Mouse (Mus musculus): ENCODE results near the gene Kmt2d. TPM values are rescaled to one million over a fixed set of nuclear protein-coding genes. Genes with fewer than 3 reads are reported as not detected.
"Not testable (repeated sequence)": the region's sequence is repeated elsewhere in the genome, so short reads cannot be mapped to it uniquely, and the experiment has no call there.

Gene Kmt2d
- polyA plus RNA-seq (2015; fragmentation: Nextera tagmentation; extraction: Ambion mirVana): 3.0 and 3.6 TPM in 2 replicates

DNA sequence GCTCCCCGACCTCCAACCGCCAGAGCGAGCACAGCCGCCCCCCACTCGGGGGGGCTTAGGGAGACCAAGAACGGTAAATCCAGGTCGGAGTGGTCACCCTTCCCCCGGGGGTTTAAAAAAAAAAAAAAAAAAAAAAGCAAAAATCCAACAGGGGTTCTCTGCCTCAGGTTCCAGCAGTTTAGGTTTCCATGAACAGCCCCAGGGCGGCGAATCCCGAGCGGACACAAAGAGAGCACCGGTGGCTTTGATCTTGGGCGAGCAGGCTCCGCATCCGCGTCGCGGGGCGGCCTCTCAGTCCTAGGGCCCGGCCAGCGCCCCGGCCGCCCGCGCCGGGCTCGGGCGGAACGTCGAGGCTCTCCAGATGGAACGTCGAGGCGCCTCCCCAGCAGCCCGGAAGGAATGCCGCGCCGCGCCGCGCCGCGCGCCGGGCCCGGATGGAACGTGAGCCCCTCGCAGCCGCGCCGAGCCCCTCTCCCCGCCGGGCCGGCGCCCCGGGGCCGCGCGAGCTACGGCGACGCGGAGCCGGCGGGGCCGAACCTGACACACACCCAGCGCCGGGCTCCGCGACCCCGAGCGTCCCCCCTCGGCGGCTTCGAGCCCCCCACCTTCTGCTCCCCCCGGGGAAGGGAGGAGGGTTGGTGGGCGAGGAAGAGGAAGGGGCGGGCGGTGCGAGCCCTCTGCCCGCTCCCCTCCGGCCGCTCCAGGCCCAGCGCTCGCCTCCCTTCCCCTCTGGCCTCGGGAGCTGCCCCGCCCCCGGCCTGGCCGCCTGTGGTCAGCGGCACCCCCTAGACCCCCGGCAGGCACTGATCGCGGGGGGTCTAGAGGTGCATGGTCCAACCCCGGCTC lies at the start of gene Kmt2d:
TSS of gene Kmt2d (minus strand) at position 135 of the 846 bp plus-strand sequence.
- WGBS (ENCODE audit: insufficient replicate concordance): 3% methylated on average over 75 of the region's 94 CpGs
- Histone ChIP-seq H3K9me3 (ENCODE audit: low read length) (no peaks in the 10 kb centered on the region), H3K4me1 (ENCODE audit: insufficient read depth) (peaks cover 32% of the 10 kb centered on the region), H3K9ac (replicated peaks) (peak within 1 kb of the TSS; percentile 99), H3K27ac (ENCODE audit: low read depth) (peak within 1 kb of the TSS; percentile 96), H3K4me2 (ENCODE audit: low read depth, low read length) (peak within 1 kb of the TSS; percentile 98), H3K4me3 (ENCODE audit: low read depth, low read length) (peak within 1 kb of the TSS; percentile 87), H3K36me3 (replicated peaks; ENCODE audit: insufficient read depth, low read length) (peaks cover 8% of the 10 kb centered on the region), H3K27me3 (ENCODE audit: insufficient read depth, low read length) (no peaks in the 10 kb centered on the region)
- DNase-seq (peak; percentile 57), ATAC-seq (peak; percentile 39)
- no peak for TF ChIP-seq CTCF (IDR thresholded peaks at IDR 0.05; ENCODE audit: low read depth)
- no peak for TF ChIP-seq EP300 (IDR thresholded peaks at IDR 0.05; ENCODE audit: low read depth)

DNA sequence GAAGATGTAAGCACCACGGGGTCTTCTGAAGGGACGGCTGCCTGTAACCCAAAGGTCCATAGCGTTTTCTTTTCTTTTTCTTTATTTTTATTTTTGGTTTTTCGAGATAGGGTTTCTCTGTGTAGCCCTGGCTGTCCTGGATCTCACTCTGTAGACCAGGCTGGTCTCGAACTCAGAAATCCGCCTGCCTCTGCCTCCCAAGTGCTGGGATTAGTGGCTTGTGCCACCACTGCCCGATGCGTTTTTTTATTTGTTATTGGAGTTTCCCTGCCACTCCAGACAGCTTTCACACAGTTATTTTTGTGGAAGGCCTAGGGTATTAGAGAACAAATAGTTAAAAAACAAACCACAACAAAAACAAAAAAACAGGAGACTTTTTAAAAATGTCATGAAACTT lies 47.5 kb upstream of the Kmt2d start:
- not testable (repeated sequence) for H3K27me3 ChIP-seq (ENCODE audit: insufficient read depth, low read length)

DNA sequence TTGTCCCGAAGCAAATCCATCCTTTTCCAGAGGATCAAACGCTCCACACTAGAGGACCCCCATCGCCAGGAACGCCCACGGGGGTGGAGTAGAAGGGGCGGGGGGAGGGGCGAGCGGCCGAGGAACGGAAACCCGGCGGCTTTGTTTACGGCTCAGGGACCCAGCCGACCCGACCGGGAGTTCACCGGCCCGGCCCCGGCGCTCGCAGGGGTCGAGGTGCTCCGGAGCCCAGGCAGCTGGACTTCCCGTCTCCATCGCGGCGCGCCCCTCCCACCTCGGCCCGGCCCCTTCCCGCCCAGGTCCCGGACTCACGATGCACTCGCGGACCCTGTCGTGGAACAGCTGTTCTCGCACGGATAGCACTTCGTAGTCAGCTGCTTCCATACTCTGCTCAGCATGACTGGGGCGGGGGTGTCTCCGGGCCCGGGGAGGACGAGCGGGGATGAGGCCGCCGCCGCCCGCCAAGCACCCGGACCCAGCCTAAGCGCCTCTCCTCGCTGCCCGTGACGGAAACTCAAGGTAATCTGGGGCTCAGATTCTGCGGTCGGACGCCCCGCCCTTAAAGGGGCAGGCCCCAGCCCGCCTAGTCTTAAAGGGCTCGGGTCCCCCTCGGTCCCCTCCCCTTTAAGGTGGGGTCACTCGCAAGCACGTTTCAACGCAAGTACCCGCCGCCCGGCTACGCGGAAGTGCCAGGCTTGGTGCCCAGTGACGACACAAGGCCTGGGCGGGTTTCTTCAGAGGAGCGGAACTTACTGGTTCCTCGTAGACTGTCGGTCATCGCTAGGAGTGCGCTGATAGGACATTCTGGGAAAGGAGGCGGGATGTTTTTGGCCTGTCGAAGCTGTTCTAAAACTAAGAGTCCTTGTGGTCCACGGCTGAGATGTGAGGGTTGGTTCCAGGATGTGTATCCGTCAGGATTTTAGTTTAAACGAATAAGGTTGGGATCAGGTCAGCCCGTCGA lies 46.8 kb upstream of the Kmt2d start, which contains the start of gene Lmbr1l:
TSS of gene Lmbr1l (minus strand) at position 694 of the 961 bp plus-strand sequence.
- peaks cover 3% of the 10 kb centered on the region for H3K36me3 ChIP-seq (replicated peaks; ENCODE audit: insufficient read depth, low read length)
- ATAC-seq: peak; percentile 97
- peak within 1 kb of the TSS; percentile 97 for H3K4me3 ChIP-seq (ENCODE audit: low read depth, low read length)
- peak within 1 kb of the TSS; percentile 98 for H3K27ac ChIP-seq (ENCODE audit: low read depth)
- H3K4me1 ChIP-seq (ENCODE audit: insufficient read depth): peaks cover 16% of the 10 kb centered on the region
- WGBS (ENCODE audit: insufficient replicate concordance): under 1% methylated on average over 81 of the region's 82 CpGs
- peak; percentile 98 for DNase-seq
- peak within 1 kb of the TSS; percentile 97 for H3K4me2 ChIP-seq (ENCODE audit: low read depth, low read length)
- no peaks in the 10 kb centered on the region for H3K9me3 ChIP-seq (ENCODE audit: low read length)
- peak within 1 kb of the TSS; percentile 88 for H3K9ac ChIP-seq (replicated peaks)
- H3K27me3 ChIP-seq (ENCODE audit: insufficient read depth, low read length): no peaks in the 10 kb centered on the region
- peak; percentile 47; the same call in 1 of the 2 replicates for TF ChIP-seq EP300 (IDR thresholded peaks at IDR 0.05; ENCODE audit: low read depth)
- no peak for TF ChIP-seq CTCF (IDR thresholded peaks at IDR 0.05; ENCODE audit: low read depth)

More for the DNA sequence above, 47.5 kb upstream of the Kmt2d start:
- H3K9ac ChIP-seq (replicated peaks): peak overlapping the region; percentile 17
- ATAC-seq; H3K9me3 ChIP-seq (ENCODE audit: low read length); H3K36me3 ChIP-seq (replicated peaks; ENCODE audit: insufficient read depth, low read length); DNase-seq: not testable (repeated sequence)
- WGBS (ENCODE audit: insufficient replicate concordance): 16% methylated on average over 8 of the region's 8 CpGs
- peak overlapping the region; percentile 98 for H3K27ac ChIP-seq (ENCODE audit: low read depth)
- peak overlapping the region; percentile 97 for H3K4me2 ChIP-seq (ENCODE audit: low read depth, low read length)
- H3K4me3 ChIP-seq (ENCODE audit: low read depth, low read length): peak overlapping the region; percentile 97
- H3K4me1 ChIP-seq (ENCODE audit: insufficient read depth): peaks cover 18% of the 10 kb centered on the region

DNA sequence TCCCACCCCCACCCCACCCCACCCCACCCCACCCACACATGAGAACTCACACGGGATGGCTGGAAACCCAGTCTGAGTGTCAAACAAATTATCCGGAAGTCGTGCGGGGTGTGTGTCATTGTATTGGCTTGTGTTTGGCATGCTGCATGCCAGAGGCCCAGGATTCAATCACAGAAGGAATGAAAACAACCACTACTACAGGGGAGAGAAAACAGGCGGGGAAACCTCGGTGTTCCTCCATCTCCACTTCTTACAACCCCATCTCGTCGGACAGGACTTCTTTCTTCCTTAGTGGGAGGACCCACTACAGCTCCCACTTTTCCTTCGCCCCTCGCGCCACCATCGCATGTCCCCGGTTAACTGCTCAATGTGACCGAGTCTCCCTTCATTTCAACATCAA lies 46.1 kb upstream of the Kmt2d start:
- H3K4me3 ChIP-seq (ENCODE audit: low read depth, low read length): peak overlapping the region; percentile 97
- peak overlapping the region; percentile 88 for H3K9ac ChIP-seq (replicated peaks)
- TF ChIP-seq EP300 (IDR thresholded peaks at IDR 0.05; ENCODE audit: low read depth): no peak
- no peak for TF ChIP-seq CTCF (IDR thresholded peaks at IDR 0.05; ENCODE audit: low read depth)
- peak overlapping the region; percentile 97 for H3K4me2 ChIP-seq (ENCODE audit: low read depth, low read length)
- peaks cover 5% of the 10 kb centered on the region for H3K36me3 ChIP-seq (replicated peaks; ENCODE audit: insufficient read depth, low read length)
- DNase-seq: no peak
- H3K9me3 ChIP-seq (ENCODE audit: low read length): no peaks in the 10 kb centered on the region
- H3K4me1 ChIP-seq (ENCODE audit: insufficient read depth): peaks cover 16% of the 10 kb centered on the region
- peak overlapping the region; percentile 98 for H3K27ac ChIP-seq (ENCODE audit: low read depth)
- H3K27me3 ChIP-seq (ENCODE audit: insufficient read depth, low read length): no peaks in the 10 kb centered on the region
- WGBS (ENCODE audit: insufficient replicate concordance): 2% methylated on average over 14 of the region's 14 CpGs
- ATAC-seq: no peak

DNA sequence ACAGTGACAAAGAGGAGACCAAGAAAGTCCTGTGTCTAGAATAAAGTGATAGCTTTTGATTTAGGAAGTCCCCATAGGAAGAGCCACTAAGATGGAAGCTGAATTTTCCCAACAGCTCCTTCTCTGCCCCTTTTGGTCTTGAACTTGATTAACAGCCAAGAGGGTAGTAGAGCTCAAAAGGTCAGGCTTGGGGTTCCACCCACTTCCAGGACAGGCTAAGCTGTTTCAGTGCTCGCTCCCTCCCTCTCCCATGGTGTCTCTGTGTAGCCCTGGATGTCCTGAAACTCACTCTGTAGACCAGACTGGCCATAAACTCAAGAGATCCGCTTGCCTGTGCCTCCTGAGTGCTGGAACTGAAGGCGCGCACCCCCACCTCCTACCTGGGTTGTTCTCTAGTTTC lies 45.0 kb upstream of the Kmt2d start:
- Histone ChIP-seq H3K27me3 (ENCODE audit: insufficient read depth, low read length) (no peaks in the 10 kb centered on the region), H3K4me2 (ENCODE audit: low read depth, low read length) (peak overlapping the region; percentile 97; the same call in 1 of the 2 replicates), H3K4me3 (ENCODE audit: low read depth, low read length) (no peak overlapping the region), H3K4me1 (ENCODE audit: insufficient read depth) (peaks cover 16% of the 10 kb centered on the region), H3K9ac (replicated peaks) (no peak overlapping the region), H3K27ac (ENCODE audit: low read depth) (no peak overlapping the region), H3K9me3 (ENCODE audit: low read length) (no peaks in the 10 kb centered on the region), H3K36me3 (replicated peaks; ENCODE audit: insufficient read depth, low read length) (peaks cover 14% of the 10 kb centered on the region)
- WGBS (ENCODE audit: insufficient replicate concordance): 87% methylated on average over 4 of the region's 4 CpGs
- ATAC-seq (no peak), DNase-seq (no peak)
- TF ChIP-seq EP300 (IDR thresholded peaks at IDR 0.05; ENCODE audit: low read depth) (no peak), CTCF (IDR thresholded peaks at IDR 0.05; ENCODE audit: low read depth) (no peak)

- Histone ChIP-seq H3K36me3 (replicated peaks; ENCODE audit: insufficient read depth, low read length) (peaks cover 21% of the 10 kb centered on the region), H3K4me1 (ENCODE audit: insufficient read depth) (peaks cover 16% of the 10 kb centered on the region), H3K27ac (ENCODE audit: low read depth) (no peak overlapping the region), H3K4me2 (ENCODE audit: low read depth, low read length) (no peak overlapping the region), H3K9ac (replicated peaks) (no peak overlapping the region), H3K27me3 (ENCODE audit: insufficient read depth, low read length) (no peaks in the 10 kb centered on the region), H3K4me3 (ENCODE audit: low read depth, low read length) (no peak overlapping the region), H3K9me3 (ENCODE audit: low read length) (no peaks in the 10 kb centered on the region)
- 84% methylated on average over 6 of the region's 6 CpGs for WGBS (ENCODE audit: insufficient replicate concordance)
- no peak for ATAC-seq
- TF ChIP-seq EP300 (IDR thresholded peaks at IDR 0.05; ENCODE audit: low read depth): no peak
- no peak for TF ChIP-seq CTCF (IDR thresholded peaks at IDR 0.05; ENCODE audit: low read depth)
- no peak for DNase-seq
Measured at GRCm38 (mm10) chr15:98914903-98915302, 43.9 kb upstream of the Kmt2d start.
